Mouse (Mus musculus): ENCODE measurements at regions not wholly inside any gene's neighbourhood (a gene's known extent, or its start where the extent isn't known, plus 50 kb on each side); places are given as distances from the start of the nearest gene placed in this dataset.

DNA sequence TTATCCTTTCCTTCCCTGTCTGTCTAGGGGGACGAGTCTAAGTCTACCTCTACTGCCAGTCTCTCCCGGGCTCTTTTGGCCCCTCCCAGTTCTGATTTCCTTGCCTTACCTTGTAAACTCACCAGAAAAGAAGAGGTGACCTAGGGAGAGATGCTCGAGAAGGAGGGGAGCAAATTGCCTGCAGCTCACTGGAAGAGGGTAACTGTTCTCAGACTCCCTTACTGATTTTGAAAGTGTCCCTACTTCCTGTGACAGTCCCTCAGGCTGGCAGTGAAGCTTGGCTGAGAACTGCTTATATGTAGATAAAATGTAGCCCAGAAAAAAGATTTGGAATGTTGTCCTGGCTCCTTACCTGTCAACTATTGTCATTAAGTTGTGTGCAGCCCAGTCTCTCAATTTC, 180.6 kb upstream of the Tab2 start:
- Histone ChIP-seq H3K36me3 (ENCODE audit: control insufficient read depth, insufficient read depth, low read length) (no peaks in the 10 kb centered on the region), H3K9ac (ENCODE audit: low read depth, low read length) (no peak overlapping the region), H3K4me1 (ENCODE audit: control insufficient read depth, insufficient read depth, low read depth, low read length) (peaks cover 4% of the 10 kb centered on the region; the same call in 1 of the 2 replicates), H3K27ac (ENCODE audit: low read depth, low read length) (no peak overlapping the region), H3K4me3 (ENCODE audit: low read length) (no peak overlapping the region), H3K9me3 (ENCODE audit: control insufficient read depth, low read length) (no peaks in the 10 kb centered on the region), H3K27me3 (replicated peaks; ENCODE audit: control insufficient read depth, insufficient read depth, low read length) (no peaks in the 10 kb centered on the region), H3K4me2 (ENCODE audit: low read length) (no peak overlapping the region)
- 83% methylated on average over 3 of the region's 3 CpGs for WGBS
- no peak for ATAC-seq

DNA sequence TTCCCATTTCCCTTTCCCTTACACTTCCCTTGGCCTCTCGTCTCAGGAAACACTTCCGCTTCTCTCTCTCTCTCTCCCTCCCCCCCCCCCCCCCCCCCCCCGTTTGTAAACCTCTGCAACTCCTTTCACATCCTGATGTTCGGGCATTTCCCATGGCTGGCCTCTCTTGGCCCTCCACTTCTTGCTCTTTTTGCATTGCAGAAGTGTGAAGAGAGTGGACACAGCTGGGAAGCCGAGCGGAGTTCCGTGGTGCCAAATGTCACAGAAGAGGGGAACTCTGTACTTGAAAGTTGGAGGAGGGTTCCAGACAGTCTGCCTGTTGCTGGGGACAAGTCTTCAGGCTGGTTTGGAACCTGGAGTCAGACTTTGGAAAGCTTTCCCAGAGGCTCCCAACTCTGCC, 179.2 kb upstream of the Tab2 start:
- peaks cover 4% of the 10 kb centered on the region; the same call in 1 of the 2 replicates for H3K4me1 ChIP-seq (ENCODE audit: control insufficient read depth, insufficient read depth, low read depth, low read length)
- no peak overlapping the region for H3K4me3 ChIP-seq (ENCODE audit: low read length)
- ATAC-seq: no peak
- H3K9ac ChIP-seq (ENCODE audit: low read depth, low read length): no peak overlapping the region
- no peaks in the 10 kb centered on the region for H3K27me3 ChIP-seq (replicated peaks; ENCODE audit: control insufficient read depth, insufficient read depth, low read length)
- H3K4me2 ChIP-seq (ENCODE audit: low read length): no peak overlapping the region
- H3K9me3 ChIP-seq (ENCODE audit: control insufficient read depth, low read length): no peaks in the 10 kb centered on the region
- WGBS: 73% methylated on average over 7 of the region's 7 CpGs
- H3K36me3 ChIP-seq (ENCODE audit: control insufficient read depth, insufficient read depth, low read length): no peaks in the 10 kb centered on the region
- no peak overlapping the region for H3K27ac ChIP-seq (ENCODE audit: low read depth, low read length)

DNA sequence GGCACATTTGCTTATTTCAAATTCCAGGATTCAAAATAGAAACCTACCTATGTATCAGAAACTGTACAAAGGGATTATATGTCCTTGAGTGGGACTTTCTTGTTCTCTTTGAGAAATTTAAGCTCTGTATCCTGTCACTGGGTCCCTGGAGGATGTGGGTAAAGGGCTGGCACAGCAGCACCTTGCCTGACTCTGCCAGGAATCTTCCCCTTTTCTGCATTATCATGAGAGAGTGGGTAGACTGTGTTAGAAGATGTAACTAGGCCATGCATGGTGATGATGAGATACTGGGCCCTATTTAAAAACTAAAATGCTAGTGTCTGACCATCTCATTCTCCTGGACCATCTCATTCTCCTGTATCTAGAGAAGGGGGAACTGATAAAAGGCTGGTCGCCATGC, 178.4 kb upstream of the Tab2 start:
- no peak for ATAC-seq
- H3K4me1 ChIP-seq (ENCODE audit: control insufficient read depth, insufficient read depth, low read depth, low read length): peaks cover 4% of the 10 kb centered on the region; the same call in 1 of the 2 replicates
- no peak overlapping the region for H3K4me2 ChIP-seq (ENCODE audit: low read length)
- no peaks in the 10 kb centered on the region for H3K36me3 ChIP-seq (ENCODE audit: control insufficient read depth, insufficient read depth, low read length)
- 94% methylated on average over 1 of the region's 1 CpGs for WGBS
- H3K27ac ChIP-seq (ENCODE audit: low read depth, low read length): no peak overlapping the region
- no peaks in the 10 kb centered on the region for H3K27me3 ChIP-seq (replicated peaks; ENCODE audit: control insufficient read depth, insufficient read depth, low read length)
- no peak overlapping the region for H3K9ac ChIP-seq (ENCODE audit: low read depth, low read length)
- no peak overlapping the region for H3K4me3 ChIP-seq (ENCODE audit: low read length)
- no peaks in the 10 kb centered on the region for H3K9me3 ChIP-seq (ENCODE audit: control insufficient read depth, low read length)

DNA sequence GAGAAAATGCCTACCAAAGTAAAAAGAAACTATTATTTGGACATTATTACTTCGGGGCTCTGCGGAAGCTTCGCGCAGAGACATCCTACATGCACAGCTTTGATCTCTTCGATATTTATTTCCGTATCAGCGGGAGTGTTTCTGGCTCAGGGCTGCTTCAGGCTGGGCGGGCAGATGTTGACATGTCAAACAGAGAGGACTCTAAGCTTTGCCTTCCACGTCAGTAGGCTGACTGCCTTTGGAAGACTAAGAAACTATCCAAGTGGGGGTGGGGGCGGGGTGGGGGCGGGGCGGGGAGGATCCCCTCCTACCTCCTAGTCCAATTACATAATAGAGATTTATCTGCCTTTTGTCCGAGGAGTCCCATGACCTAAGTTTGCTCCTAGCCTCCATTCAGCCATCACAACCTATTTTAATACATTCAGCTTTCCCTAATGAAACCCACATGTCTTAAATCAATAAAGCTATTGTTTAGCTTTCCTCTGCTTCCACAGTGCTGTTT, 177.5 kb upstream of the Tab2 start:
- Histone ChIP-seq H3K4me3 (ENCODE audit: low read length) (no peak overlapping the region), H3K27ac (ENCODE audit: low read depth, low read length) (no peak overlapping the region), H3K4me2 (ENCODE audit: low read length) (peak overlapping the region; percentile 18), H3K36me3 (ENCODE audit: control insufficient read depth, insufficient read depth, low read length) (no peaks in the 10 kb centered on the region), H3K9me3 (ENCODE audit: control insufficient read depth, low read length) (no peaks in the 10 kb centered on the region), H3K4me1 (ENCODE audit: control insufficient read depth, insufficient read depth, low read depth, low read length) (peaks cover 4% of the 10 kb centered on the region; the same call in 1 of the 2 replicates), H3K27me3 (replicated peaks; ENCODE audit: control insufficient read depth, insufficient read depth, low read length) (no peaks in the 10 kb centered on the region), H3K9ac (ENCODE audit: low read depth, low read length) (no peak overlapping the region)
- 13% methylated on average over 13 of the region's 13 CpGs for WGBS
- peak; percentile 80 for ATAC-seq

DNA sequence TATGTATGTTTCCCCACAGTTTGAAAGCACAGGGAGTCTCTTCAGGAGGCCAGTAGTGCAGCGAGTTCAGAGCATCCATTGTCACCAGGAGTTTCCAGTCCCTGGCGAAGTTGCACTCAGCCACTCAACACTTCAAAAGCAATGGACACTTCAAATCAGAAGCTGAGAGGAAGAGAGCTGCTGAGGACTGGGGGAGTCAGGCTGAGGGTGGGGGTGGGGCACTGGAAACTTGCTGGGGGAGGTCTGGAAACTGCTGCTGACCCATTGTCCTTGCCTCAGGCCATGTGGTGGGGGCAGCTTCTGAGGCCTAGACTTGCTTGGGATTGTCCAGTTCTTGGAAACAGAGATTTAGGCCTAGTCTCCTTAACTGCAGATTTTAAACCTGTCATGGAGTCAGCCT, 176.8 kb upstream of the Tab2 start:
- no peak for ATAC-seq

DNA sequence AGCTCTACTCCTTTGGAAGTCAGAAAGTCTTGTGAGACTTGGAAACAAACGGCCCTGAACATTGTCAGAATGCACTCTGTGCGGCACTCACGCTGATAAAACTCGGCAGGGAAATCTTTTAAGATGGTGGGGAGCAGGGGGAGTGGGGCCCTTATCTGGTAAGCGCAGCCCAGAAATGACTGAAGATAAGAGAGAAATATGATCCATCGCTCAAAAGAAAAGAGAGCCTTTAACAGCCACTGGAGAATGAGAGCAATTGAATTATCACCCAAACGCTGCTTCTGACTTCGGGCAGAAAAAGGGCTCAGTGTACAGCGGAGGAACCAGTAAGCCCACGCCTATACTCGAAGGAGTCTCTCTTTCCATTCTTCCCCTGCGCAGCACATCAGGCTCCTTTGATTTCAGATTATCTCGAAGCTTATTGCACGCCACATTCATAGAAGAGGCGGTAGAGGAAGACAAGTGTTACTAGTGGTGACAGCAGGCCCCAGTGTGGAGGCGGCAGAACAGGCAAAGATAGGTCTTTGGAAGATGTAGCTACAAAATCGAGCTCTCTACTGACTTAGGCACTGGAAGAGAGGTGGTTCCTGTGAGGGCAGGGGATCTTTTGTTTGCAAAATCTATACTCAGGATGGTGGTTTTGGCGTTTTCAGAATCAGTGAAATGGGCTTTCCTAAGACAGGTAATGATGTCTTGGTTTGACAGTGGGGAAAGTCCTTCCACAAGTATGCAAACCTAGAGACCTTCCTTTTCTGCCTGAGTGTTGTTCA, 174.6 kb upstream of the Tab2 start:
- no peak overlapping the region for H3K4me2 ChIP-seq (ENCODE audit: low read length)

More for the DNA sequence above, 176.8 kb upstream of the Tab2 start:
- 66% methylated on average over 2 of the region's 2 CpGs for WGBS
- Histone ChIP-seq H3K4me2 (ENCODE audit: low read length) (no peak overlapping the region), H3K9ac (ENCODE audit: low read depth, low read length) (no peak overlapping the region; the same call in 1 of the 2 replicates), H3K36me3 (ENCODE audit: control insufficient read depth, insufficient read depth, low read length) (no peaks in the 10 kb centered on the region), H3K27ac (ENCODE audit: low read depth, low read length) (no peak overlapping the region), H3K4me1 (ENCODE audit: control insufficient read depth, insufficient read depth, low read depth, low read length) (peaks cover 4% of the 10 kb centered on the region; the same call in 1 of the 2 replicates), H3K9me3 (ENCODE audit: control insufficient read depth, low read length) (no peaks in the 10 kb centered on the region), H3K27me3 (replicated peaks; ENCODE audit: control insufficient read depth, insufficient read depth, low read length) (no peaks in the 10 kb centered on the region), H3K4me3 (ENCODE audit: low read length) (no peak overlapping the region)

DNA sequence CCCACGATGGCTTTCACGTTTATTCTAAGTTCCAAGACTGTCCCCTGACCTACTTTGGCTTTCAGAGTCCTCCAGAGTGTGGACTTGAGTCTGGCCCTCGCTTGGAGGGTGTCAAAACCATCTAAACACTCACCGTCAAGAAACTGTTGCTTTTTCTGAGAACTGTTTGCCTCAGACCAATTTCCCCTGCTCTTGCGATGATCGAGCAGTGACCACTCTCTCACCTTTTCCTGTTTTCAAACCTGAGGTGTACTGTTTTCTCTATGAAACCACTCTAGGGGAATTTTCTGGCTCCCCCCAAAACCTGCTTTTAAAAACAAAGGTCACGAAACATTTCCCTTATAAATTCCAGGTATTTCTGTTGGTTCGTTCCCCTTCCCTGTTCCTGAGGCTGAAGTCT, 174.0 kb upstream of the Tab2 start:
- Histone ChIP-seq H3K4me3 (ENCODE audit: low read length) (no peak overlapping the region), H3K4me1 (ENCODE audit: control insufficient read depth, insufficient read depth, low read depth, low read length) (peaks cover 4% of the 10 kb centered on the region; the same call in 1 of the 2 replicates), H3K36me3 (ENCODE audit: control insufficient read depth, insufficient read depth, low read length) (no peaks in the 10 kb centered on the region), H3K27ac (ENCODE audit: low read depth, low read length) (no peak overlapping the region), H3K9me3 (ENCODE audit: control insufficient read depth, low read length) (no peaks in the 10 kb centered on the region), H3K9ac (ENCODE audit: low read depth, low read length) (no peak overlapping the region), H3K4me2 (ENCODE audit: low read length) (no peak overlapping the region), H3K27me3 (replicated peaks; ENCODE audit: control insufficient read depth, insufficient read depth, low read length) (no peaks in the 10 kb centered on the region)
- ATAC-seq: no peak
- 80% methylated on average over 8 of the region's 8 CpGs for WGBS

More for the DNA sequence above, 174.6 kb upstream of the Tab2 start:
- no peak for ATAC-seq
- 68% methylated on average over 18 of the region's 18 CpGs for WGBS
- H3K9ac ChIP-seq (ENCODE audit: low read depth, low read length): no peak overlapping the region
- no peaks in the 10 kb centered on the region for H3K36me3 ChIP-seq (ENCODE audit: control insufficient read depth, insufficient read depth, low read length)
- H3K27me3 ChIP-seq (replicated peaks; ENCODE audit: control insufficient read depth, insufficient read depth, low read length): no peaks in the 10 kb centered on the region
- no peaks in the 10 kb centered on the region for H3K9me3 ChIP-seq (ENCODE audit: control insufficient read depth, low read length)
- no peak overlapping the region for H3K27ac ChIP-seq (ENCODE audit: low read depth, low read length)
- peaks cover 4% of the 10 kb centered on the region; the same call in 1 of the 2 replicates for H3K4me1 ChIP-seq (ENCODE audit: control insufficient read depth, insufficient read depth, low read depth, low read length)
- H3K4me3 ChIP-seq (ENCODE audit: low read length): no peak overlapping the region

DNA sequence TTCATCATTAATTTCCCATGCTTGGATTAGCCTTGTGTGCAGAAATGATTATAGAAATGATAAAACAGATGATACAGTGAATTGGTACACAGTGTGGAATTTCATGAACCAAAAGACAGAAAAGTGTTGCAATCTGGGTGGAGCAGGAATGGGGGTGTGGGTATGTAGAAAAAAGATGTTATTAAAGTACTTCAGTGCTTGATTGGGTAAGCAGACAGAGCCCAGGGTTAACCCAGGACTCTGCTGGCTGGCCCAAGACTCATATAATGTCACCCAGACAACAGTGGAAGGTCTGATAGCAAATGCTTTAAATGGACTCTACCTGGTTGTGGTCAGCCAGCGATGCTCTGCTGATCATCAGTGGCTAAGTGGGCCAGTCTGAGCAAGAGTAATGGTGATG, 168.1 kb upstream of the Tab2 start:
- no peaks in the 10 kb centered on the region for H3K4me1 ChIP-seq (ENCODE audit: control insufficient read depth, insufficient read depth, low read depth, low read length)
- no peak overlapping the region for H3K4me2 ChIP-seq (ENCODE audit: low read length)
- H3K36me3 ChIP-seq (ENCODE audit: control insufficient read depth, insufficient read depth, low read length): no peaks in the 10 kb centered on the region
- no peaks in the 10 kb centered on the region for H3K9me3 ChIP-seq (ENCODE audit: control insufficient read depth, low read length)
- H3K4me3 ChIP-seq (ENCODE audit: low read length): no peak overlapping the region
- no peaks in the 10 kb centered on the region for H3K27me3 ChIP-seq (replicated peaks; ENCODE audit: control insufficient read depth, insufficient read depth, low read length)
- WGBS: 100% methylated on average over 1 of the region's 1 CpGs
- H3K27ac ChIP-seq (ENCODE audit: low read depth, low read length): no peak overlapping the region
- no peak for ATAC-seq
- H3K9ac ChIP-seq (ENCODE audit: low read depth, low read length): no peak overlapping the region

DNA sequence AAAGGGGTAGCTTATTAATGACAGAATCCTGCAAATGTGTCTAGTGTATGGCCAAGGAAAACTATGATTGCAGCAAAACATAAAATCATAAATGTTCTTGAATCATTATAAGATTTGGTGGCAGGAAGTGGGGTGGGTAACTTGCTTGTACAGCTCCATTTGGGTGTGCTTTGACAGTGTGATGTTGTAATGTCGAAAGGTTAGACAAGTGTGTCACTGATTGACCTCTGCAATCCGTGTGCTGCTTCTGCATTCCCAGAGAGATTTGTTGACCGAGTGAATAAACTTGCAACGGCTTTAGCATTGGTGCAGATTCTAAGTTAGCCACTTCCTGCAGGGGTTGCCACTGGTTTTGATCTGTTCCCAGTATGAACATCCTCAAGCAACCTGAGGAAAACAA, 165.9 kb upstream of the Tab2 start:
- no peaks in the 10 kb centered on the region for H3K36me3 ChIP-seq (ENCODE audit: control insufficient read depth, insufficient read depth, low read length)
- no peaks in the 10 kb centered on the region for H3K27me3 ChIP-seq (replicated peaks; ENCODE audit: control insufficient read depth, insufficient read depth, low read length)
- no peak overlapping the region for H3K27ac ChIP-seq (ENCODE audit: low read depth, low read length)
- no peak for ATAC-seq
- no peak overlapping the region for H3K4me3 ChIP-seq (ENCODE audit: low read length)
- H3K4me1 ChIP-seq (ENCODE audit: control insufficient read depth, insufficient read depth, low read depth, low read length): no peaks in the 10 kb centered on the region
- H3K9me3 ChIP-seq (ENCODE audit: control insufficient read depth, low read length): no peaks in the 10 kb centered on the region
- WGBS: 78% methylated on average over 4 of the region's 4 CpGs
- no peak overlapping the region for H3K9ac ChIP-seq (ENCODE audit: low read depth, low read length)
- no peak overlapping the region for H3K4me2 ChIP-seq (ENCODE audit: low read length)

Measured in hindbrain, embryonic 16.5 days (tissue).